Mouse (Mus musculus) heart, embryonic 12.5 days (tissue): ENCODE measurements around the gene Tpte. TPM values are rescaled to one million over a fixed set of nuclear protein-coding genes. Genes with fewer than 3 reads are reported as not detected.
A peak's percentile ranks its signal among the peaks of the same experiment; 100 is the strongest.

Experiments used
- ATAC-seq: fragments of 200-750 bp; cut with Nextera tagmentation; 2 replicates; pipeline ENCODE4 v1.8.0; 2017; ENCODE audit warnings: moderate TSS enrichment, moderate library complexity; ENCODE audit not compliant: insufficient number of reproducible peaks, low FRiP score
- H3K27ac ChIP-seq: fragments of 300-500 bp; sonication (generic); 2 replicates; pipeline ENCODE4 v1.5.1; 2016; ENCODE audit warnings: mild to moderate bottlenecking, moderate library complexity; ENCODE audit not compliant: poor library complexity, severe bottlenecking
- H3K27me3 ChIP-seq: fragments of 300-500 bp; sonication (generic); replicated peaks from 2 replicates; pipeline ENCODE4 v1.6.1; 2016; ENCODE audit warnings: mild to moderate bottlenecking, moderate library complexity
- H3K36me3 ChIP-seq: fragments of 300-500 bp; sonication (generic); 2 replicates; pipeline ENCODE4 v1.6.1; 2016; ENCODE audit warnings: mild to moderate bottlenecking, moderate library complexity
- H3K4me1 ChIP-seq: fragments of 300-500 bp; sonication (generic); replicated peaks from 2 replicates; pipeline ENCODE4 v1.6.1; 2016; ENCODE audit warnings: mild to moderate bottlenecking
- H3K4me2 ChIP-seq: fragments of 300-500 bp; sonication (generic); 2 replicates; pipeline ENCODE4 v1.6.1; 2016; ENCODE audit warnings: mild to moderate bottlenecking, moderate library complexity
- H3K4me3 ChIP-seq: fragments of 300-500 bp; sonication (generic); 2 replicates; pipeline ENCODE4 v1.5.1; 2016; ENCODE audit warnings: mild to moderate bottlenecking
- H3K9ac ChIP-seq: fragments of 300-500 bp; sonication (generic); 2 replicates; pipeline ENCODE4 v1.6.1; 2016; ENCODE audit warnings: mild to moderate bottlenecking, moderate library complexity
- H3K9me3 ChIP-seq: fragments of 300-500 bp; sonication (generic); replicated peaks from 2 replicates; pipeline ENCODE4 v1.6.1; 2016; ENCODE audit warnings: mild to moderate bottlenecking, moderate library complexity
- WGBS: fragments of 180-500 bp; shearing (Covaris S2); methylation state at CpG from one replicate; pipeline ENCODE4 v1.1.7; 2016; 5-methylcytosine and 5-hydroxymethylcytosine counted together
- polyA plus RNA-seq: library from polyadenylated mRNA; unstranded; fragments of >200 nt; fragmentation: Nextera tagmentation; extraction: Ambion mirVana; gene quantifications from 2 replicates; pipeline ENCODE4 v1.2.1, GENCODE M21; 2016

Gene Tpte
- polyA plus RNA-seq, 1 experiment from 2014 or later: not detected

DNA sequence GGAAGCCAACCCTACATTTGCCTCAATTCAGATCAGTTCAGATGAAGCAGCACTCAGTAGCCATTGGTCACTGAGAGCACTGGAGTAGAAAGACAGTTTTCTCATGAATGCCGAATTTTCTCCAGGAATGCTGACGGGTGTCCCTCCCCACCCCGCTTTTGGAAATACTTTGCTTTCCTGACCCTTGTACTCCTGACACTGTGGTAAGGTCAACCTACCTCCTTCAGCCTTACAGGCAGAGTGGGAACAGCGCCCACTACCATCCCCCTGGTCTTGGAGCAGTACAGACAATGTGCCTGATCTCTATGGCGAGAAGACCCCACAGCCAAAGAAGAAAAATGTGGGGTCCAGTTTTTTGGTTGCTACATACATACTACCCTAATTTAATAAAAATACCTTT lies 93.1 kb downstream of the Tpte start:
- Histone ChIP-seq H3K4me3 (no peak overlapping the region), H3K36me3 (peaks cover 20% of the 10 kb centered on the region), H3K27ac (no peak overlapping the region), H3K27me3 (no peaks in the 10 kb centered on the region), H3K9me3 (no peaks in the 10 kb centered on the region), H3K4me1 (no peaks in the 10 kb centered on the region), H3K4me2 (no peak overlapping the region), H3K9ac (no peak overlapping the region)
- ATAC-seq: no peak
- 84% methylated on average over 5 of the region's 5 CpGs for WGBS

DNA sequence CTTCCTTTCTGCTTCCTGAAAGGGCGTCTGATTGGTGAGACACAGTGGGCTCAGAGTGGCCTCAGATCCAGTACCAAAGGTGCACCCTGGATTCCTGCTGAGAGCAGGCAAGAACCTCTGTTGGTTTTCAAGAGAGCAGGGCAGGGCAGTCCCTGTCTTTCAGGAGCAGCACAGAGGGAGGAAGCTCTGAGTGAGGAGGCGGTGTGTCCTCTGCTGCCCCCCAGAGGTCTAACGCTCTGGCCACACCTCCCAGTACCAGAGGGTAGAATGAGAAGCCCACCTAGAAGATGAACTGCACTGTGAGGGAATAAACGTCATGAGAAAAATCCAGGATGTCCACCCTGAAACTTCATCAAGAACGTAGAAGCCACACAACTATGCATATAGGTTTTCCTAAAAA lies 93.7 kb downstream of the Tpte start:
- no peak overlapping the region for H3K9ac ChIP-seq
- H3K4me2 ChIP-seq: no peak overlapping the region
- no peaks in the 10 kb centered on the region for H3K27me3 ChIP-seq
- H3K4me3 ChIP-seq: no peak overlapping the region
- no peak overlapping the region for H3K27ac ChIP-seq
- peak; percentile 66; the same call in 1 of the 2 replicates for ATAC-seq
- WGBS: 38% methylated on average over 5 of the region's 5 CpGs
- H3K4me1 ChIP-seq: no peaks in the 10 kb centered on the region
- no peaks in the 10 kb centered on the region for H3K9me3 ChIP-seq
- peaks cover 26% of the 10 kb centered on the region for H3K36me3 ChIP-seq

DNA sequence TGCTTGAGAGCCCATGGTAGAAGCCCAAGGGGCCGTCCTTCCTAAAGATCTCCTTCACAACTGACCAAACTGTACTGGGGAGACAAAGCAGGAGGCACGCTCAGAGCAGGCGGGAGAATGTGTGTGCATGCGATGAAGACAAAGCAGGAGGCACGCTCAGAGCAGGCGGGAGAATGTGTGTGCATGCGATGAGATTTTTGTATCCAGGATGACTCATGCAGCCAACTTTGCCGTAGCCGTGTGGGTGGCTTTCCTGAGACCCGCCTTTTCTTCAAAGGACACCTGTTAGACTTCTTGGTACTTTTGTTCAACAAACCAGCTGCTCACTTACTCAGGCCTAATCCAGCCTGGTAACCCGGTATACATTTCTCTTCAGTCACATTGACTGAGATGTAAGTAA lies 97.7 kb downstream of the Tpte start:
- Histone ChIP-seq H3K9me3 (no peaks in the 10 kb centered on the region), H3K27ac (no peak overlapping the region), H3K4me3 (no peak overlapping the region), H3K36me3 (peaks cover 42% of the 10 kb centered on the region), H3K4me2 (no peak overlapping the region), H3K4me1 (no peaks in the 10 kb centered on the region), H3K9ac (no peak overlapping the region), H3K27me3 (no peaks in the 10 kb centered on the region)
- 90% methylated on average over 11 of the region's 11 CpGs for WGBS
- no peak for ATAC-seq

DNA sequence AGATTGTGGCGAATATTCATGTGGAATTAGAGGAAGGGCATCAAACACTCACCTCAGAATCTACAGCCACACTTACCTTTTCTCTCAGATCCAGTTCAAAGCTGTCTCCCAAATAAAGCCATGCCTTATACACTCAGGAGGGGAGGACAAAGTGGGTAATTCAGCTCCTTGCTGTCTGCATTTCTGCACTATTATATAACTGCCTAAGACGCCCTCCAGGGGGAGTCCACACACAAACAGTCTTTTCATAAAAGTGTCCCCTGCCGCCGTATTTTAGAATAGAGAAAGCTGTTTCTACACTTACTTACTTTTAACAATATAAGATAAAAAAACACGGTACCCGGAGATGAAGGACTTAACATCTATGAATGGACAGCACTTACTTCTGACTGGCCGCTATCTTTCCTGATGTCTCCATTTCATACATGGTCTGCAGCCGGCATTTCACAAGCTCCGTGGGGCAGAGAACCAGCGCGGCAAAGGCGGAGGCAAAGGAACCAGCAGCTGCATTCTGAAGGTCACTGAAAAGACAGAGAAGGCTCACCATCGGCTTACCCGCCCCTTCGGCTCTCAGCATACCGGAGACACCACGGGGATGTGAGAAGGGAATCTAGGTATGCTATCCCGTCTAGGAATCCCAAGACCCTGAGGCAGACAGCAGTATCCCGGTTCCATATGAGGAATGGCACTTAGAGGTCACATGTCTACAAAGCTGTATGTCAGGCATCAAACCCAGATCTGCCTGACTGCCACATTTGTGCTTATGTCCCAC lies 99.8 kb downstream of the Tpte start:
- no peak overlapping the region for H3K9ac ChIP-seq
- peaks cover 53% of the 10 kb centered on the region for H3K36me3 ChIP-seq
- H3K27me3 ChIP-seq: no peaks in the 10 kb centered on the region
- no peaks in the 10 kb centered on the region for H3K9me3 ChIP-seq
- WGBS: 73% methylated on average over 19 of the region's 19 CpGs
- no peak for ATAC-seq
- no peak overlapping the region for H3K27ac ChIP-seq
- no peaks in the 10 kb centered on the region for H3K4me1 ChIP-seq
- H3K4me3 ChIP-seq: no peak overlapping the region
- H3K4me2 ChIP-seq: no peak overlapping the region

DNA sequence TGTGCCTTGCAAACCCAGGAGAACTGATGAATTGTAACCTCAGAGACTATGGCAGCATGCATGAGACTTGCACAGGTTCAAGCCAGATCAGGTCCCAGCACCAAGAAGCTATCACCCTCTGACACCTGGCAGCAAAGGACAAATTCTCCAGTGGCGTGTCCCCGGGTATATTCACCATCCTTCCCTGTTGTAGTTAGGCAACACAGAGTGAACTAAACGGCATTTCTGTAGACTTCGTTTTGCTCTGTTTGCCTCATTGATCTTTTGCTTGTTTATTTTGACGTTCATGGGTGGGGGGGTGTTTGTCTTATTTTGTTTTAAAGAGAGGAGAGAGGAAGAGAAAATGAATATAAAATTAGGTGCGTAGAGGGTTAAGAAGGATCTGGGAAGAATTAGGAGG lies 101.9 kb downstream of the Tpte start:
- Histone ChIP-seq H3K4me2 (no peak overlapping the region), H3K4me1 (no peaks in the 10 kb centered on the region), H3K27ac (no peak overlapping the region), H3K9ac (no peak overlapping the region), H3K9me3 (no peaks in the 10 kb centered on the region), H3K4me3 (no peak overlapping the region), H3K27me3 (no peaks in the 10 kb centered on the region), H3K36me3 (peaks cover 74% of the 10 kb centered on the region)
- WGBS: 93% methylated on average over 6 of the region's 6 CpGs
- ATAC-seq: no peak

DNA sequence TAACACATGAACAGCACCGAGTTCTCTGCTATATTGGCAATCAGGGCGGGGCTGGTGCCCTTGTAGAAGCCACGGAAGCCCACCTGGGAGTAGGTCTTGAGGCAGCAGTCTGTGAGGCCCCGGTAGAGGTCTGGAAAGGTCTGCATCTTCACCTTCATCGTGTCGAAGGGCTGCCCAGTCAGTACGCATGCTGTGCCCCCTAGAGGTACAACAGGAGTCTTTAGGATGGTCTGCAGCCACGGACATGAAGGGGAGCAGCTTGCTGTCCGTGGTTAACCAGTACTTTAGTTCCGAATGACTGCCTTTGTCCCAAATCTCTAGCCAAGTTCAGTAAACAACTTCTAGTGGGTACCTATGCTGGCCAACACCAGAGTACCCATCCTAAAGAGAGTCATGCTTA lies 106.6 kb downstream of the Tpte start:
- no peak overlapping the region for H3K4me3 ChIP-seq
- H3K4me1 ChIP-seq: no peaks in the 10 kb centered on the region
- no peaks in the 10 kb centered on the region for H3K27me3 ChIP-seq
- ATAC-seq: 0 out of 2 replicates have a peak, but pooled peaks have one; percentile 18
- H3K27ac ChIP-seq: no peak overlapping the region
- H3K36me3 ChIP-seq: peaks cover 57% of the 10 kb centered on the region
- no peaks in the 10 kb centered on the region for H3K9me3 ChIP-seq
- H3K9ac ChIP-seq: no peak overlapping the region
- no peak overlapping the region for H3K4me2 ChIP-seq
- 83% methylated on average over 10 of the region's 10 CpGs for WGBS

DNA sequence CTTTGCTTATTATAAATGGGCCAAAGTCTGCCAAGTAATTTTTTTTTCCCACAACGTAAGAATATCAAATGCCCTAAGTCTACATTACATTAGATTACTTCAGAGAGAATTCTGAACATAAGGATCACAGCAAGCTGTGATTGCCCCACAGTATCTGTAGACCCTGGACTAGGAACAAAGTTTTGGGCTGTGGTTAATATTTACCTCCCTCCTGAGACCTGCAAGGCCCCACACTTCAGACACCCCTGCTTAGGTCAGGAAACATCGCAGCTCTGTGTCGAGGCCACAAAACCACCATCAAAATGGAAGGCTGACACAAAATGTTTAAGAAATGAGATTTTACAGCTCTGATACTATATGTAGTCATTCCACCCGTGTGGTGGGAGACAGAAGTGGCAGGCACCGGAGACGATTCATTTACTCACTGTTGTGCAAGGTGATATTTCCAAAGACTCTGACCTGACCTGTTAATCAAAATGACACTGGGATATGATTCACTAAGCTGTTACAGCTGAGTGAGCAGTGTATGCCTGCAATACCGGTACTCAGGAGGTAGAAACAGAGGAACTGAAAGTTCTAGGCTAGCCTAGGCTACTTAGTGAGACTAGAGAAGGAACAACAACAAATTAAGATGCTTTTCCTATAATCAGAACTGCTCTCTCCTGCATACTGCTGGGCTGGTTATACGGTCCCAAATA lies 107.7 kb downstream of the Tpte start:
- H3K4me1 ChIP-seq: no peaks in the 10 kb centered on the region
- H3K9ac ChIP-seq: no peak overlapping the region
- no peak overlapping the region for H3K27ac ChIP-seq
- ATAC-seq: no peak
- H3K9me3 ChIP-seq: no peaks in the 10 kb centered on the region
- no peaks in the 10 kb centered on the region for H3K27me3 ChIP-seq
- H3K4me2 ChIP-seq: no peak overlapping the region
- H3K4me3 ChIP-seq: no peak overlapping the region
- WGBS: 88% methylated on average over 8 of the region's 8 CpGs
- peaks cover 49% of the 10 kb centered on the region for H3K36me3 ChIP-seq

DNA sequence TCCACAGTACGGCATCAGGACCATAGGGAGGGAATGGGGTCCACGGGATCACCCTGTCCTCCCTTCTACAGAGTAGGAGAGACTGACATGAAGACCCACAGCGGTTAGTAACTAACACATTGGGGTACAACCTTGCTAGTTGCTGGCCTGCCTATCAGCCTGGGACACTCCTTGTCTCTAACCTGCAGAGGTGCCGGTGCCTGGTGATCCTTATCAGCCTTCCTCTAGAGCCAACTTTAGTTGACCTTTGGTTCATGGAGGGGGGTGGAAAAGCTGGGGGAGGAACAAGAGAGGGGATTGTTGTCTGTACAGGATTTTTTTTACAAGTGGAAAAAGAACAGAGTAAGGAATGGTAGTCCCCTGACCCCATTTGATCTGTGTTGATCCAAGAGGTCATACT lies 111.2 kb downstream of the Tpte start:
- no peaks in the 10 kb centered on the region for H3K9me3 ChIP-seq
- no peak overlapping the region for H3K27ac ChIP-seq
- peaks cover 8% of the 10 kb centered on the region for H3K4me1 ChIP-seq
- ATAC-seq: no peak
- no peak overlapping the region for H3K4me2 ChIP-seq
- H3K36me3 ChIP-seq: peaks cover 24% of the 10 kb centered on the region
- no peak overlapping the region for H3K9ac ChIP-seq
- H3K27me3 ChIP-seq: no peaks in the 10 kb centered on the region
- no peak overlapping the region for H3K4me3 ChIP-seq
- WGBS: 52% methylated on average over 4 of the region's 4 CpGs

DNA sequence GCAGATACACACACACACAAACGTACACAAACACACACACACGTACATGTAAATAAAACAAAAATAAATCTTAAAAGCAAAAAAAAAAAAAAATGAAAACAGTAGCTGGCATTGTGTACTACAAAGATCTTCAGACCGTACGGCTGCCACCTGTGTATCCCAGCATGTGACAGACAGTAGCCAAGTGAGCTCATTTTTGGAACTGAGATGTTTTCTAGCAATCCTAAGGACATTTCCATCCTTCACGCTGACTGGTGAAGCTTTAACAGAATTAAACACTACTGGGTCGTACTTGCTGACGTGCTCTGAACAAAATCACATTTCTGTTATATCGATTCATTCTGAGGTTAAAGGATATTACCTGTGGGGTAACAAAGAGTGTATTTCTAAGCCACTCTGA lies 112.0 kb downstream of the Tpte start:
- peaks cover 17% of the 10 kb centered on the region for H3K36me3 ChIP-seq
- H3K27ac ChIP-seq: no peak overlapping the region
- H3K4me1 ChIP-seq: peaks cover 8% of the 10 kb centered on the region
- no peak for ATAC-seq
- WGBS: 91% methylated on average over 8 of the region's 8 CpGs
- no peaks in the 10 kb centered on the region for H3K9me3 ChIP-seq
- no peak overlapping the region for H3K4me3 ChIP-seq
- no peak overlapping the region for H3K4me2 ChIP-seq
- H3K27me3 ChIP-seq: no peaks in the 10 kb centered on the region
- no peak overlapping the region for H3K9ac ChIP-seq

DNA sequence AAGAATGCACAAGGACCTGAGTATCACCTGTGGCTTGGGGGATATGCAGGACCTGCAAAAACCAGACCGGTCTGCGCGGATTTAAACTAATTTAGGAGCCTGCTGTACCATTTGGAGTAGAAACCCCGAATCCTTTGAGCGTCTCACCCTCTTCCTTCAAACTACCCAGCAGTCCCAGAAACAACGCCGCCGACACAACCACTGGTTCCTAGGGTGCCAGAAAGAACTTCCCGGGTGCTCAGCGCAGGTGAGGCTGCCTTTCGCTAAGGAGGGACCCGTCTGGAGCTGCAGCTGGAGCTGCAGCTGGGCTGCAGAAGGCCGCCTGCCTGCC lies 114.5 kb downstream of the Tpte start:
- H3K4me3 ChIP-seq: peak overlapping the region; percentile 69
- H3K27me3 ChIP-seq: no peaks in the 10 kb centered on the region
- H3K4me1 ChIP-seq: peaks cover 8% of the 10 kb centered on the region
- H3K36me3 ChIP-seq: peaks cover 3% of the 10 kb centered on the region; the same call in 1 of the 2 replicates
- H3K9me3 ChIP-seq: no peaks in the 10 kb centered on the region
- H3K9ac ChIP-seq: peak overlapping the region; percentile 77
- H3K27ac ChIP-seq: peak overlapping the region; percentile 49; the same call in 1 of the 2 replicates
- peak overlapping the region; percentile 79 for H3K4me2 ChIP-seq
- under 1% methylated on average over 13 of the region's 13 CpGs for WGBS
- no peak for ATAC-seq

DNA sequence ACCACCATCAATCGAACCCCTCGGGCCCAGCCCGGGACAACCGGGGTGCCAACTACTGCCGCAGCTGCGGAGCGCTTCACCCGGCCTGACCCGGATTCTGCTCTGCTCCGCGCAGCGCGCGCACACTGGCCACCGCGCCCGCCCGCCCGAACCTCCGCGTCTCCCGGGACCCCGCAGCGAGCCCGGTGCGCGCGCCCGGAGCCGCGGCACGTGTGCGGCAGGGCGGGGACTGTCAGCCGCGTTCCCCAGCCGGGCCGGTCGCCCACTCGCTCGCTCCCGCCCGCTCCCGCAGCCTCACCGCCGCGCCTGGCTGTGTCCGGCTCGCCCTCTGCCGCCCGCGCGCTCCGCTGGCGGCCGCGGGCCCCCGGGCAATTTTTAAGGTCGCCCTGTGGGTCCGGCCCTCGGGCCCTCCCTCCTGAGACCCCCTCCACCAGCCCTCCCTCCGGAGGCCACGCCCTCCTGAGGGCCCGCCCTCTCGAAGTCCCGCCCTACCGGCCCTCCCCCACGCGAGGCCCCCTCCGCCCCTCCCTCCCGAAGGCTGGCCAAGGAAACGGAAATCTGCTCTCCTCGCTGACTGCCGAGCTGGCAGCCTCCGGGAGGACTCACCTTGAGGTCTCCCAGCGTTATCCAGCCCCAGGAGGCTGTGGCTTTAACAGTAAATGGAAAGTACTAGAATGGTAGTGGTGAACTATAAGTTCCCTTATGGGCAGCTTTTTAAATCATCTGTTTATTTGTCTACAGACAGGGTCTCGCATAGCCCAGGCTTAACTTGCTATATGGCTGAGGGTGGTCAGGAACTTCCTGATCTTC lies 115.1 kb downstream of the Tpte start, which contains the start of gene Slc25a15:
Slc25a15 (minus strand) TSS at position 456 of the 810 bp plus-strand sequence.
- ATAC-seq: peak; percentile 95
- Histone ChIP-seq H3K9ac (peak within 1 kb of the TSS; percentile 77), H3K27me3 (no peaks in the 10 kb centered on the region), H3K4me3 (peak within 1 kb of the TSS; percentile 69), H3K4me2 (peak within 1 kb of the TSS; percentile 79), H3K36me3 (peaks cover 3% of the 10 kb centered on the region; the same call in 1 of the 2 replicates), H3K4me1 (peaks cover 8% of the 10 kb centered on the region), H3K9me3 (no peaks in the 10 kb centered on the region), H3K27ac (peak within 1 kb of the TSS; percentile 49)
- WGBS: under 1% methylated on average over 77 of the region's 77 CpGs
